Mouse (Mus musculus) cerebellum, adult 2 months (tissue): ENCODE measurements around the gene Zfp869.

Source experiments
- CTCF ChIP-seq: fragments of 200-500 bp; IDR thresholded peaks from 2 replicates; pipeline ENCODE4 v1.5.1; 2011; ENCODE audit warnings: low read depth, mild to moderate bottlenecking, control low read depth, low read length, moderate library complexity, borderline replicate concordance; ENCODE audit not compliant: insufficient read depth
- POLR2A ChIP-seq: fragments of 200-500 bp; IDR thresholded peaks from 2 replicates; pipeline ENCODE4 v1.6.1; 2011; ENCODE audit warnings: low read length, control low read depth, borderline replicate concordance; ENCODE audit not compliant: insufficient read depth

- no peak for TF ChIP-seq CTCF
- TF ChIP-seq POLR2A, result no peak
These were observed 3.0 kb upstream of the Zfp869 start for GRCm38 (mm10) chr8:69713516-69713915.
